Mouse (Mus musculus): ENCODE results near the gene Zdhhc16. TPM values are rescaled to one million over a fixed set of nuclear protein-coding genes. Genes with fewer than 3 reads are reported as not detected.

Zdhhc16 gene
- polyA plus RNA-seq (2015; fragmentation: Nextera tagmentation; extraction: Ambion mirVana), result 46.5 and 62.7 TPM in 2 replicates

DNA sequence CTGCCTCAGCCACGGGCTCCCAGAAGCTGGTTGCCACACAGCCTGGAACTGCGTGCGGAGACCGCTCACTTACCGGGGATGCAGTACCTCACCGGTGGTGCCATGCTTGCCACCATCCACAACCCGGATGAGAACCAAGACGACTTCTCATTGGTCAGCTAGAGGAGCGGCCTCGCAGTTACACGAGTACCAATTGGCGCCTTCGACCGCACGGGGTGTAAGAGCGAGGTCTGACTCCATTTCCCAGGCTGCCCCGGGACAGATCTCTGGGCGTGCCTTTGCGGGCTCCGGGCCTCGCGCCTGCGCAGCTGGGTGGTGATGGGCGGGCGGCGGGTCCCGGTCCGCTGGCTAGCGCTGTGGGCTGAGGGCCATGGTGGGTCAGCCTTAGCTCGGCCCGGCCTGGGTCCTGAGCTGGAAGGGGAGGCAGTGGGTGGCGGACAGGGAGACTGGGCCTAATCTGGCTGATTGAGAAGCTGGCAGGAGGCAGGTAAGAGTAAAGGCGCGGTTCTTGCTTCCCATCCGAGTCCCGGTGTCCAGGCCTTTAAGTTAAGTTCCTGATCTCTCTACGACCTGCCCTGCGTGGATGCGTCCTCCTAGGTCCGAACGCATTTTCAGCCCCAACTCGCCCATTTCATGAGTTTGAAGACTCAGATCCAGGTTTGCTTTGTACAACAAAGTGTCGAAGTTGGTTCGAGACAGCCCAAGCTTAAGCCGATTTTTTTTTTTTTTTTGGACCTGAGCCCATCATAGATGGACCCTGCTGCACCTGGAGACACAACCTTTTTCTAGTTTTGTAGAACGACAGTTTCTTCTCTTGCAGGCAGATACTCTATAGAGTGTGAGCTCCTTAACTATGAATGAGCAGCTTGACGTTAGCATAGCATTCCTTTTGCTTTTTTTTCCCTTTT, at the start of gene Zdhhc16, which contains the start of gene Exosc1:
Gene Zdhhc16, plus strand, starts transcription at position 302 of the 908 bp plus-strand sequence.
Gene Exosc1, minus strand, starts transcription at position 245 of the 908 bp plus-strand sequence.
- Histone ChIP-seq H3K9ac (peak within 1 kb of the TSS; percentile 78), H3K4me3 (peak within 1 kb of the TSS; percentile 88), H3K4me2 (peak within 1 kb of the TSS; percentile 88), H3K4me1 (replicated peaks) (peaks cover 22% of the 10 kb centered on the region), H3K9me3 (replicated peaks) (no peaks in the 10 kb centered on the region), H3K36me3 (peaks cover 20% of the 10 kb centered on the region), H3K27ac (peak within 1 kb of the TSS; percentile 48), H3K27me3 (no peaks in the 10 kb centered on the region)
- under 1% methylated on average over 47 of the region's 47 CpGs for WGBS
- peak; percentile 100 for ATAC-seq (replicated peaks; ENCODE audit: insufficient number of reproducible peaks, insufficient read depth, low FRiP score, low read depth)

DNA sequence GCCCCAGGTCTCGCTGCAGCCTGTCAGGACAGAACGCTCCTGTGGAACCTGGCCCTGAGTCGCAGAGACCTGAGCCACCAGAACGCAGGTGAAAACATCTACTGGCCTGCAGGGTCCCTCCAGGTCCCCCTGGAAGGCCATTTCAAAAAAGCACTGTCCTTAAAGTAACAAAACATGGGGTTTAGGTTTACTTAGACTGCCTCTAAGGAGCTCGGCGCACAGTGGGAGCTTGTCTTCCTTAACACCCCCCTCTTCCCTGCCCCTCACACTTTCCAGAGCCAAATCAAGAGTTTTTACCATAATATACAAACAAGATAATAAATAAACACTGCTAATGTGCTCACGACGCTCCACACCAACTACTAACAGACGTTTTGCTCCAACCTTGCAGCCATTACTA, 49.4 kb upstream of the Zdhhc16 start:
- ATAC-seq (replicated peaks; ENCODE audit: insufficient number of reproducible peaks, insufficient read depth, low FRiP score, low read depth), result no peak
- no peak overlapping the region for H3K4me2 ChIP-seq
- no peak overlapping the region for H3K4me3 ChIP-seq
- H3K27ac ChIP-seq, result no peak overlapping the region
- no peaks in the 10 kb centered on the region for H3K9me3 ChIP-seq (replicated peaks)
- 89% methylated on average over 9 of the region's 9 CpGs for WGBS
- peaks cover 51% of the 10 kb centered on the region for H3K36me3 ChIP-seq
- H3K9ac ChIP-seq, result no peak overlapping the region
- H3K27me3 ChIP-seq, result no peaks in the 10 kb centered on the region
- no peaks in the 10 kb centered on the region for H3K4me1 ChIP-seq (replicated peaks)

DNA sequence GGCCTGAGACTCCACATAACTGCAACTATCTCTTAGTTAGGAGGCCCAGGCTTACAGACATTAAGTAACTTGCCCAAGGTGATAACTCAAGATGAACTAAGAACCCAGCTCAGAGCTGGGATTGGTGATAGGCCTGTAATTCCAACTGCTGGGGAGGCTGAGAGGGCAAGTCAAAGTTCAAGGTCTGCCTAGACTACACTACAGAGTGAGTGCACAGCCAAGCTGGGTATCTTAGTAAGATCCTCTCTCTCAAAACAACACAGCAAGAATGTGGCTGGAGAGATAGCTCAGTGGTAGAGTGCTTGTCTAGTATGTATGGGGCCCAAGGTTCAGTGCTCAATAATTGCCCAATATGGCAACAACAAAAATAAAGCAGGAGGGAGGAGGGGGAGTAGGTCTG, 45.1 kb upstream of the Zdhhc16 start:
- Histone ChIP-seq H3K36me3 (peaks cover 53% of the 10 kb centered on the region), H3K4me1 (replicated peaks) (no peaks in the 10 kb centered on the region), H3K9ac (no peak overlapping the region), H3K4me2 (no peak overlapping the region), H3K27ac (no peak overlapping the region), H3K27me3 (no peaks in the 10 kb centered on the region), H3K4me3 (no peak overlapping the region), H3K9me3 (replicated peaks) (no peaks in the 10 kb centered on the region)
- no peak for ATAC-seq (replicated peaks; ENCODE audit: insufficient number of reproducible peaks, insufficient read depth, low FRiP score, low read depth)

DNA sequence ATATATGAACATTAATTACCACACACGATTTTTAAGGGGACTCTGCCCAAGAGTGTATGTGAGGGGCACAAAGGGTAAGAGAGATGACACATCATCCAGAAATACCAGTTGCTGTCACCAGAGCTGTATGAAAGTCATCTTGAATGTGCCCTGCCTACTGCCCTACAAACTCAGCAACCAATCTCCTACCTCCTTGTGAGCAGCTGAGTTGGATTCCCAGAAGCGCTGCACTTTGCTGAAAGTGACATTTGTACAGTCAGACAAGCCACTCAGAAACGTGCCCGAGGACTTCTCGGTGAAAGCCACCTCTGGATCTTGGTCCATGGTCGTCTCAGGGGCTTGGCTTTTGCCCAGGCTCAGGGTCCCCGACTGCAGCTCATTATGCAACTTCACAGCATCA, 38.3 kb upstream of the Zdhhc16 start:
- H3K36me3 ChIP-seq, result peaks cover 4% of the 10 kb centered on the region; the same call in 1 of the 2 replicates
- H3K4me1 ChIP-seq (replicated peaks), result peaks cover 15% of the 10 kb centered on the region
- no peaks in the 10 kb centered on the region for H3K27me3 ChIP-seq
- peak overlapping the region; percentile 96 for H3K4me3 ChIP-seq
- peak overlapping the region; percentile 60 for H3K9ac ChIP-seq
- no peaks in the 10 kb centered on the region for H3K9me3 ChIP-seq (replicated peaks)
- no peak overlapping the region for H3K27ac ChIP-seq
- ATAC-seq (replicated peaks; ENCODE audit: insufficient number of reproducible peaks, insufficient read depth, low FRiP score, low read depth), result no peak
- 34% methylated on average over 7 of the region's 7 CpGs for WGBS
- peak overlapping the region; percentile 88 for H3K4me2 ChIP-seq

DNA sequence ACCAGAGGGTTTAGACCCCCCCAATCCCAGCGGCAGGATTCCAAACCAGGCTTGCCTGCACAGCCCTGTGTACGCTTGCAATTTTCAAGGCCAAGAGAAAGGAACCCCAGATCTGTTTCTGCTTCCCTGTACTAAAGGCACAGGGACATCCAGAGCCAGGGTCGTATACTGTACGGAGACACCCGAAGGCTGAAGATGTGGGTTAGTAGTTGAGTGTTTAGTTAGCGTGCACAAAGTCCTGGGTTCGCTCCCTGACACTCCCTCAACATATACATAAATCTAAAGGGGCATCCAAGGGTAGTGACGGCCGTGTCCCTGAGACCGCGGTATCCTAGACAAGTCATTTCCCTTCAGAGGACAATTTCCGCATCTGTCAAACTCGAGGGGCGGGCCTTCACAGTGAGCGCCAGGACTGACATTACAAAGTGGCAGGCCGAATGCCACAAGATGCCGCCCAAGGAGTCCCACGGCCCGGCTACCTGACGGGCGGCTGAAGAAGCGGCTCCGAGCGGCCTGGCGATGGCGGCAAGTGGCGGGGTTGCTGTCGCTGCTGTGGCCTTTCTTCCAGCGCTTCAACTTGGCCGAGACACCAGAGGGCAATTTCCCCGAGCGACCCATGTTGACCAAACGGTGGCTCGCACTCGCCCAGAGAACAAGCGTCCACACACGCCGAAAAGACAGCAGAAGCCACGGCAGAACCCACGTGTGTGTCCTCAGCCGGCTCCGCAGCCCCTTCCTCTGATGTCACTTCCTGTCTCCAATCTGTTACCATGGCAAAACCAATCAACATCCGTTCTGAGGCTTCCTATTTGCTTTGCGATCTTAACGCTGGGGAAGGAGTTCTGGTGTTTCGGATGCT, 37.6 kb upstream of the Zdhhc16 start, which contains the start of gene Rrp12:
Gene Rrp12, minus strand, starts transcription at position 714 of the 859 bp plus-strand sequence.
- H3K27ac ChIP-seq, result peak within 1 kb of the TSS; percentile 59; the same call in 1 of the 2 replicates
- ATAC-seq (replicated peaks; ENCODE audit: insufficient number of reproducible peaks, insufficient read depth, low FRiP score, low read depth), result peak; percentile 88
- under 1% methylated on average over 46 of the region's 46 CpGs for WGBS
- peak within 1 kb of the TSS; percentile 88 for H3K4me2 ChIP-seq
- no peaks in the 10 kb centered on the region for H3K27me3 ChIP-seq
- peak within 1 kb of the TSS; percentile 96 for H3K4me3 ChIP-seq
- H3K4me1 ChIP-seq (replicated peaks), result peaks cover 15% of the 10 kb centered on the region
- peak within 1 kb of the TSS; percentile 60 for H3K9ac ChIP-seq
- no peaks in the 10 kb centered on the region for H3K9me3 ChIP-seq (replicated peaks)
- H3K36me3 ChIP-seq, result no peaks in the 10 kb centered on the region

DNA sequence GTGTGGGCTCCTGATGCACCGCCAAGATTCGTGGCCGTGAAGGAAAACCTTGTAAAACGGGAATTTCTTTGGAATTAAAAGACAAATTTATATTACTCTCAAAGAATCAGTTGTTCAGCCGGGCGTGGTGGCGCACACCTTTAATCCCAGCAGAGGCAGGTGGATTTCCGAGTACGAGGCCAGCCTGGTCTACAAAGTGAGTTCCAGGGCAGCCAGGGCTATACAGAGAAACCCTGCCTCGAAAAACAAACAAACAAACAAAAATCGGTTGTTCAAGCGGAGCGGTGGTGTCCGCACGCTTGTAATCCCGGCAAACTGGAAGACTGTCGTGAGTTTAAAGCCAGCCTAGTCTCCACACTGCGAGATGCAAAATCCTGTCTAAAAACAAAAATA, 37.0 kb upstream of the Zdhhc16 start:
- Histone ChIP-seq H3K4me2 (peak overlapping the region; percentile 88), H3K9ac (peak overlapping the region; percentile 56), H3K36me3 (no peaks in the 10 kb centered on the region), H3K27me3 (no peaks in the 10 kb centered on the region), H3K9me3 (replicated peaks) (no peaks in the 10 kb centered on the region), H3K4me3 (peak overlapping the region; percentile 96), H3K4me1 (replicated peaks) (peaks cover 15% of the 10 kb centered on the region), H3K27ac (no peak overlapping the region)
- ATAC-seq (replicated peaks; ENCODE audit: insufficient number of reproducible peaks, insufficient read depth, low FRiP score, low read depth), result no peak
- WGBS, result 17% methylated on average over 18 of the region's 18 CpGs

DNA sequence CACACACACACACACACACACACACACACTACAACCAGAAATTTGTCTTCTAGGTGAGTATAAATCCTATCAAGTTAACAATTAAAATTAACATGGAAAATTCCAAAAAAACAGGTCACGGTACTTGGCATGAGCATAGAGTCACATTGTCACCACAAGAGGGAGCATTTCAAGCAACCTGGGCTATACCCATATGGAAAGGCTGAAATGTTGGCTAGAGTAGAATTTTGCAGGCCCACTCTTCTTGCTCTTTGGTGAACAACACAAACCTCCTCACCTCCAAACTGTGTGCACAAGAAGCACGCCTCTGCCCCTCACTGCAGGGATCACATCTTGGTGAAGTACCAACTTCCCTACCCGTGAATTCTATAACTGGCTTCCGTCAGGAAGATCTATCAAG, 34.4 kb upstream of the Zdhhc16 start:
- Histone ChIP-seq H3K4me3 (no peak overlapping the region), H3K4me2 (no peak overlapping the region), H3K4me1 (replicated peaks) (peaks cover 24% of the 10 kb centered on the region), H3K9me3 (replicated peaks) (no peaks in the 10 kb centered on the region), H3K36me3 (no peaks in the 10 kb centered on the region), H3K9ac (no peak overlapping the region), H3K27ac (no peak overlapping the region), H3K27me3 (no peaks in the 10 kb centered on the region)
- WGBS, result 44% methylated on average over 4 of the region's 4 CpGs
- no peak for ATAC-seq (replicated peaks; ENCODE audit: insufficient number of reproducible peaks, insufficient read depth, low FRiP score, low read depth)

DNA sequence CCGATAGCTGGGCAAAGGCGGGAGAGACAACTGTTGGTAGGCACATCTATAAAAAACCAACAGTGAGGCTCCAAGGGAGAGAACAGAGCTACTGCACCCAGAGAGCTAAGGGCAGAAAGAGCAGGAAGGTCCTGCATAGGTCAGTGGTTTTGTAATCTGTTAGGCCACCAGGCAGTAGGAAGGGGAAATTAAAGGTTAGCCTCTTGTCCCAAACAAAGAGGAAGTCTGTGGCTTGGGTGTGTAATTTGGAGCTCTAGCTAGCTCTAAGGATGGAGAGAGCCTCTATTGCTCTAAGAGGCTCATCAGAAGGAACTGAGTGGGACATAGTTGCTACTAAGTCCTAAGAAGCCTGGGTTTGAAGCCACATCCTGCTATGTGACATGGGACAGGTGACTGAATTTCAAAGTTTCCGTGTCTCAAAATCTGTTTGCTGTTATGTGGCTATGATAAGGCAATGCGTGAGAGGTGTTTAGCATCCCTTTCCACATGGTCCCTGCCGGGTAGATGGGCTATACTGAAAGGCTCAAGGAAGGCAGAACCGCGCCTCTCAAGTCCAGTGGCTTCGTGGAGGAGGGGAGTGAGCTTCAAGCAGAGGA, 32.7 kb upstream of the Zdhhc16 start:
- no peak overlapping the region for H3K9ac ChIP-seq
- H3K4me3 ChIP-seq, result no peak overlapping the region
- ATAC-seq (replicated peaks; ENCODE audit: insufficient number of reproducible peaks, insufficient read depth, low FRiP score, low read depth), result no peak
- H3K4me2 ChIP-seq, result no peak overlapping the region
- peaks cover 13% of the 10 kb centered on the region for H3K4me1 ChIP-seq (replicated peaks)
- H3K36me3 ChIP-seq, result no peaks in the 10 kb centered on the region
- H3K27me3 ChIP-seq, result no peaks in the 10 kb centered on the region
- WGBS, result 77% methylated on average over 8 of the region's 8 CpGs
- no peak overlapping the region for H3K27ac ChIP-seq
- no peaks in the 10 kb centered on the region for H3K9me3 ChIP-seq (replicated peaks)

DNA sequence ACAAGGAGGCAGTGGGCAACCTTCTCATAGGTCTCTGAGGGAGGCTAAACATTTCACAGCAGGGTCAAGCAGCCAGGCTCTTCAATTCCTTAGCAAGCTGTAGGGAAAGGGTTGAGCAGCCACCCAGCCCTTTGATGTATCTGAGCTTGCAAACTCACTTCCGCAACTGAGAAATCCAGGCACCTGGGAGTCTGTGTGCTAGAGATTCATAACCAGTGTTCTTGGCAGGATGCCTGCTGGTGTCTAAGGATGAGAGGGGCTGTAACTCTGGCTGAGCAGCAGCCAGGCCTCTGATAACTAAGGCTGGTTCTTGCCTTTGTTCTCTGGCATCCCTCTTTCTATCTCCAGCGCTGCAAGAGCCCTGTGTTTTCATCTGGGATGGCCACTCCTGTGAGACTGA, 31.6 kb upstream of the Zdhhc16 start:
- Histone ChIP-seq H3K27me3 (no peaks in the 10 kb centered on the region), H3K4me1 (replicated peaks) (peaks cover 12% of the 10 kb centered on the region), H3K9ac (no peak overlapping the region), H3K9me3 (replicated peaks) (no peaks in the 10 kb centered on the region), H3K4me3 (no peak overlapping the region), H3K27ac (no peak overlapping the region), H3K4me2 (no peak overlapping the region), H3K36me3 (no peaks in the 10 kb centered on the region)
- ATAC-seq (replicated peaks; ENCODE audit: insufficient number of reproducible peaks, insufficient read depth, low FRiP score, low read depth), result peak; percentile 39; the same call in 1 of the 2 replicates
- WGBS, result 18% methylated on average over 2 of the region's 2 CpGs

DNA sequence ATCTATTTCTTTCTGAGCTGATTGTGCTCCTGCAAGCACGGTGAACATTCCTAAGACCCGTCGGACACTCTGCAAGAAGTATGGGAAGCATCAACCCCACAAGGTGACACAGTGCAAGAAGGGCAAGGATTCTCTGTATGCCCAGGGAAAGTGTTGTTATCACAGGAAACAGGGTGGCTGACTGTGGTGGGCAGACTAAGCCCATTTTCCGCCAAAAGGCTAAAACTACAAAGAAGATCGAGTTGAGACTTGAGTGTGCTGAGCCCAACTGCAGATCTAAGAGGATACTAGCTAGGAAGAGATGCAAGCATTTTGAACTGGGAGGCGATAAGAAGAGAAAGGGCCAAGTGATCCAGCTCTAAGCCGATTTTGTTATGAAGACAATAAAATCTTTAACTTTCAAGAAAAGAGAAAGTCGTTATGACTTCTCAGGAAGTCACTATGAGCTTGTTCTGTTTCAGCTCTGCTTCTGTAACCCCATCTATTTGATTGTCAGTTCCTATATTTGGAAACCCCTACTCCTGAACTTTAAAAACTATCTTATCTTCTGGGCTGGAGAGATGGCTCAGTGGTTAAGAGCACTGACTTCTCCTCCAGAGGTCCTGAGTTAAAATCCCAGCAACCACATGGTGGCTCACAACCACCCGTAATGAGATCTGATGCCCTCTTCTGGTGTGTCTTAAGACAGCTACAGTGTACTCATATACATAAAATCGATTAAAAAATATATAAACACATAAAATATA, 30.3 kb upstream of the Zdhhc16 start:
- Histone ChIP-seq H3K4me2 (no peak overlapping the region), H3K36me3 (no peaks in the 10 kb centered on the region), H3K27ac (no peak overlapping the region), H3K9ac (no peak overlapping the region), H3K4me3 (no peak overlapping the region), H3K9me3 (replicated peaks) (no peaks in the 10 kb centered on the region), H3K4me1 (replicated peaks) (peaks cover 21% of the 10 kb centered on the region), H3K27me3 (no peaks in the 10 kb centered on the region)
- WGBS, result 67% methylated on average over 10 of the region's 10 CpGs
- ATAC-seq (replicated peaks; ENCODE audit: insufficient number of reproducible peaks, insufficient read depth, low FRiP score, low read depth), result no peak

Data from heart, embryonic 15.5 days (tissue).